Mouse (Mus musculus) midbrain, embryonic 12.5 days (tissue): ENCODE measurements around the gene Josd2. TPM values are rescaled to one million over a fixed set of nuclear protein-coding genes. Genes with fewer than 3 reads are reported as not detected.

ENCODE experiments used
- ATAC-seq: fragments of 200-750 bp; cut with Nextera tagmentation; 2 replicates; pipeline ENCODE4 v1.8.0; 2017; ENCODE audit warnings: low read depth, moderate TSS enrichment, moderate library complexity; ENCODE audit not compliant: low FRiP score
- H3K27ac ChIP-seq: fragments of 300-500 bp; sonication (generic); replicated peaks from 2 replicates; pipeline ENCODE4 v1.5.1; 2016; ENCODE audit warnings: mild to moderate bottlenecking
- H3K27me3 ChIP-seq: fragments of 300-500 bp; sonication (generic); 2 replicates; pipeline ENCODE4 v1.6.1; 2016; ENCODE audit warnings: mild to moderate bottlenecking
- H3K36me3 ChIP-seq: fragments of 300-500 bp; sonication (generic); 2 replicates; pipeline ENCODE4 v1.6.1; 2016
- H3K4me1 ChIP-seq: fragments of 300-500 bp; sonication (generic); 2 replicates; pipeline ENCODE4 v1.6.1; 2016
- H3K4me2 ChIP-seq: fragments of 300-500 bp; sonication (generic); replicated peaks from 2 replicates; pipeline ENCODE4 v1.6.1; 2016; ENCODE audit warnings: mild to moderate bottlenecking, moderate library complexity
- H3K4me3 ChIP-seq: fragments of 300-500 bp; sonication (generic); 2 replicates; pipeline ENCODE4 v1.5.1; 2016; ENCODE audit warnings: mild to moderate bottlenecking
- H3K9ac ChIP-seq: fragments of 300-500 bp; sonication (generic); replicated peaks from 2 replicates; pipeline ENCODE4 v1.6.1; 2016; ENCODE audit warnings: mild to moderate bottlenecking, moderate library complexity
- H3K9me3 ChIP-seq: fragments of 300-500 bp; sonication (generic); 2 replicates; pipeline ENCODE4 v1.6.1; 2016; ENCODE audit warnings: mild to moderate bottlenecking
- WGBS: fragments of 180-500 bp; shearing (Covaris S2); methylation state at CpG from one replicate; pipeline ENCODE4 v1.1.7; 2016; 5-methylcytosine and 5-hydroxymethylcytosine counted together
- polyA plus RNA-seq: library from polyadenylated mRNA; unstranded; fragments of >200 nt; fragmentation: Nextera tagmentation; extraction: Ambion mirVana; gene quantifications from 2 replicates; pipeline ENCODE4 v1.2.1, GENCODE M21; 2016

Josd2 gene
- polyA plus RNA-seq, 1 experiment from 2014 or later, result 58.1 TPM

DNA sequence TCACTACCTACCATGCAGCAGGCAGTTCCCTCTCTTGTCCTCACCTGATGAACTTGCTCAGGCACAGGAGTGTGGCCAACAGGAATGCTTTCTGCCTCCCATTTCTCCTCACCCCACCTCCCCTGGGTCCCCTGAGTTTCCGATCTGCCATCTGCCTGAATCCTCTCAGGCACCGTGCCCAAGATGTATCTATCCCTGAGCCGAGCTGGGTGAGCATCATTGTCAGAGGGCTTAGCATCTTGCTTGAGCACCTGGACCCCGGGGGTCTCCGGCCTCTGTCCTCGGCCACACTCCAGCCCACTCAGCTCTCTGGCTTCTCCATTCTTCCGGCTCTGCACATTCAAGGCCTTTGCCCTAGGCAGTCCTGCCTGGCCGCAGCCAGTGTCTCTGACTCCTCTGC, 29.8 kb upstream of the Josd2 start:
- Histone ChIP-seq H3K4me1 (peaks cover 21% of the 10 kb centered on the region), H3K36me3 (peaks cover 16% of the 10 kb centered on the region; the same call in 1 of the 2 replicates), H3K9me3 (no peaks in the 10 kb centered on the region), H3K4me2 (no peak overlapping the region), H3K27me3 (peaks cover 12% of the 10 kb centered on the region; the same call in 1 of the 2 replicates), H3K4me3 (no peak overlapping the region), H3K9ac (no peak overlapping the region; the same call in 1 of the 2 replicates), H3K27ac (peak overlapping the region; percentile 20; the same call in 1 of the 2 replicates)
- WGBS, result 64% methylated on average over 8 of the region's 8 CpGs
- no peak for ATAC-seq

DNA sequence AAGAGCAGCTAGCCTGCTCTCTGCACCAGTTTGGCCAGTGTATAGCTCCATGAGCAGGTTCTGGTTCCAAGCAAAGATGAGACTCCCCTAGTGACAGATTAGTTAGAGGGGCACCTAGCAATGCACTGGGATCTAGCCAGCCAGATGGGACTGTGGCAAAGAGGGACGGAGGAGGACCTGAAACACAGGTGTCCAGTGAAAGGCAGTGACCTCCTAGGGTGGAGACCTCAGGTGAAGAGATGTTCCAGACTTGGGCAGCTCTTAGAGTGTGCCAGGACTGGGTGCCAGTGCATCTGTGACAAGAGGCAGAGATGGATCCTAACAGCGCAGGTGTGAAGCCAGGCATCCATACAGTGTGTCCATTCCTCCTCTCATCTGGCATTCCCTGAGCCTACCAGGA, 28.1 kb upstream of the Josd2 start:
- Histone ChIP-seq H3K36me3 (peaks cover 14% of the 10 kb centered on the region), H3K27me3 (peaks cover 26% of the 10 kb centered on the region; the same call in 1 of the 2 replicates), H3K9me3 (no peaks in the 10 kb centered on the region), H3K9ac (no peak overlapping the region), H3K4me1 (peaks cover 29% of the 10 kb centered on the region), H3K4me3 (no peak overlapping the region), H3K4me2 (no peak overlapping the region), H3K27ac (peak overlapping the region; percentile 42; the same call in 1 of the 2 replicates)
- no peak for ATAC-seq
- 83% methylated on average over 2 of the region's 2 CpGs for WGBS

- H3K36me3 ChIP-seq, result peaks cover 14% of the 10 kb centered on the region
- peaks cover 31% of the 10 kb centered on the region for H3K27me3 ChIP-seq
- H3K9ac ChIP-seq, result no peak overlapping the region
- no peak overlapping the region for H3K4me2 ChIP-seq
- ATAC-seq, result no peak
- WGBS, result 88% methylated on average over 1 of the region's 1 CpGs
- H3K4me3 ChIP-seq, result no peak overlapping the region
- H3K9me3 ChIP-seq, result no peaks in the 10 kb centered on the region
- peak overlapping the region; percentile 42; the same call in 1 of the 2 replicates for H3K27ac ChIP-seq
- H3K4me1 ChIP-seq, result peaks cover 36% of the 10 kb centered on the region
These were observed 27.3 kb upstream of the Josd2 start for GRCm38 (mm10) chr7:44440479-44440878.

GRCm38 (mm10) chr7:44441180-44441579, 26.6 kb upstream of the Josd2 start:
- H3K9me3 ChIP-seq, result no peaks in the 10 kb centered on the region
- 7% methylated on average over 1 of the region's 1 CpGs for WGBS
- H3K9ac ChIP-seq, result peak overlapping the region; percentile 99
- peak overlapping the region; percentile 76 for H3K4me3 ChIP-seq
- peak overlapping the region; percentile 90 for H3K4me2 ChIP-seq
- H3K36me3 ChIP-seq, result peaks cover 19% of the 10 kb centered on the region
- H3K27me3 ChIP-seq, result peaks cover 31% of the 10 kb centered on the region
- H3K27ac ChIP-seq, result peak overlapping the region; percentile 98
- H3K4me1 ChIP-seq, result peaks cover 43% of the 10 kb centered on the region
- ATAC-seq, result no peak

DNA sequence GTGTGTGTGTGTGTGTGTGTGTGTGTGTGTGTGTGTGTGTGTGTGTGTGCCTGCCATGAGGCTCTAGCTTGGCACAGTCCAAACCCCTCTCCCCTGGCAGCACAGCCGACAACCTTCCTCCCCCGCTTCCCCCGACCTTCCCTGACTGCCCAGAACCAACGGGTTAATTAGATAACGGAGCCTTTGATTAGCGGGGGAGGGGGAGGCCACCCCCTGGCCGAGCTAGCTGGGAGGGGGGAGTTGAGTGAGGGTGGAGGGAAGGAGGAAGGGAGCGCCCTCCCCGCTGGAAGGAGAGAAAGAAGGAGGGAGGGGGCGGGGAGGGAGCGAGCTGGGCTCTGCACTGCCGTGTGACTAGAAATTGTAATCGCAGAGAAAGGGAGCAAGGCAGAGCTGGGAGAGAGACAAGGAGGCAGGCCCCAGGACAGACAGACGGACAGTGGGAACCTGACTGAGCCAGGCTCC, 26.1 kb upstream of the Josd2 start:
- H3K36me3 ChIP-seq, result peaks cover 24% of the 10 kb centered on the region
- ATAC-seq, result peak; percentile 64
- H3K4me3 ChIP-seq, result peak overlapping the region; percentile 76
- H3K9ac ChIP-seq, result peak overlapping the region; percentile 99
- WGBS, result 0% methylated on average over 13 of the region's 14 CpGs
- H3K27ac ChIP-seq, result peak overlapping the region; percentile 98
- peak overlapping the region; percentile 90 for H3K4me2 ChIP-seq
- peaks cover 31% of the 10 kb centered on the region for H3K27me3 ChIP-seq
- peaks cover 48% of the 10 kb centered on the region for H3K4me1 ChIP-seq
- no peaks in the 10 kb centered on the region for H3K9me3 ChIP-seq

DNA sequence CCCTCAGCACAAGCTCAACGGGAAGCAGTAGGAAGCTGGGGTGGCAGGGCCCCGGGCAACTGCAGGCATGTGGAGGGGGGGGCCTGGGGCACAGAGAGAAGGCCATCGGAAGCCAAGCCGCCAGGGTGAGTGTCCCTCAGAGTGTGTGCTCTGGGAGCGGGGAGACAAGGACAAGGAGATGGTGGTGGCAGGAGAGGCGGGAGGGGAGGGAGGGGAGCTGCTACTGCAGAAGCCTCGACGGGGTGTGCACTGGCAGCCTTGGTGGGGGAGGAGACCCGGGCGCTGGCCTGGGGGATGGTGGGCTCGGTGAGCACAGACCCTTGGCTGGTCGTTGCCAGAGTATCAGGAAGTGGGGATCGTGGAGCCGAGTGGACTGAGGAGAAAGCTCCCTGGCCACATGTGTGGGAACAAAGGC, 25.4 kb upstream of the Josd2 start:
- Histone ChIP-seq H3K27me3 (peaks cover 31% of the 10 kb centered on the region), H3K9ac (peak overlapping the region; percentile 99), H3K4me3 (peak overlapping the region; percentile 76), H3K4me1 (peaks cover 53% of the 10 kb centered on the region), H3K27ac (peak overlapping the region; percentile 98), H3K36me3 (peaks cover 30% of the 10 kb centered on the region), H3K9me3 (no peaks in the 10 kb centered on the region), H3K4me2 (peak overlapping the region; percentile 90)
- ATAC-seq, result peak; percentile 36
- 1% methylated on average over 13 of the region's 14 CpGs for WGBS

- Histone ChIP-seq H3K4me1 (peaks cover 56% of the 10 kb centered on the region), H3K9me3 (no peaks in the 10 kb centered on the region), H3K9ac (peak overlapping the region; percentile 99), H3K4me3 (peak overlapping the region; percentile 76), H3K36me3 (peaks cover 41% of the 10 kb centered on the region), H3K27me3 (peaks cover 31% of the 10 kb centered on the region), H3K4me2 (peak overlapping the region; percentile 90), H3K27ac (peak overlapping the region; percentile 98)
- peak; percentile 57 for ATAC-seq
- 7% methylated on average over 20 of the region's 20 CpGs for WGBS
These were observed 24.3 kb upstream of the Josd2 start for GRCm38 (mm10) chr7:44443268-44444173.

DNA sequence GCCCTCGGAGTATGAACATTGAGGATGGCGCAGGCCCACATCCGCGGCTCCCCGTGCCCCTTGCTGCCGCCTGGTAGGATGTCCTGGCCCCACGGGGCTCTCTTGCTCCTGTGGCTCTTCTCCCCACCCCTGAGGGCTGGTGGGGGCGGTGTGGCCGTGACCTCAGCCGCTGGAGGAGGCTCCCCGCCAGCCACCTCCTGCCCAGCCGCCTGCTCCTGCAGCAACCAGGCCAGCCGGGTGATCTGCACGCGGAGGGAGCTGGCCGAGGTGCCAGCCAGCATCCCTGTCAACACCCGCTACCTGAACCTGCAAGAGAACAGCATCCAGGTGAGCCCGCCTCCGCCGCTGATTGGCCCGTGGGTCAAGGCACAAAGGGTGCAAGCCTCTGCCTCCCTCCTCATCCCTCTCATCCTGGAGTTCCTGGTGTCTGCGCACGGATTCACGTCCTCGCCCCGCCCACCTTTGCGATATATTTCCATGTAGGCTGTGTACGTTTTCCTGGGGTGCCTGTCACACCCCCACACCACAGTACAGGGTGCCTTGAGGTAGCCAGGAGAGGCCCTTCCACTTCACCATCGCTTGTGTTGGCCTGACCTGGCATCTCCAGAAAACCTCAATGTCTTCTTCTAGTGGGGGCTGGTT, 22.8 kb upstream of the Josd2 start:
- H3K36me3 ChIP-seq, result peaks cover 56% of the 10 kb centered on the region
- H3K27me3 ChIP-seq, result peaks cover 25% of the 10 kb centered on the region
- WGBS, result 33% methylated on average over 29 of the region's 29 CpGs
- H3K4me3 ChIP-seq, result peak overlapping the region; percentile 76
- ATAC-seq, result no peak
- peak overlapping the region; percentile 61; the same call in 1 of the 2 replicates for H3K9ac ChIP-seq
- H3K4me2 ChIP-seq, result peak overlapping the region; percentile 90
- H3K4me1 ChIP-seq, result peaks cover 56% of the 10 kb centered on the region
- H3K27ac ChIP-seq, result peak overlapping the region; percentile 15; the same call in 1 of the 2 replicates
- H3K9me3 ChIP-seq, result no peaks in the 10 kb centered on the region

DNA sequence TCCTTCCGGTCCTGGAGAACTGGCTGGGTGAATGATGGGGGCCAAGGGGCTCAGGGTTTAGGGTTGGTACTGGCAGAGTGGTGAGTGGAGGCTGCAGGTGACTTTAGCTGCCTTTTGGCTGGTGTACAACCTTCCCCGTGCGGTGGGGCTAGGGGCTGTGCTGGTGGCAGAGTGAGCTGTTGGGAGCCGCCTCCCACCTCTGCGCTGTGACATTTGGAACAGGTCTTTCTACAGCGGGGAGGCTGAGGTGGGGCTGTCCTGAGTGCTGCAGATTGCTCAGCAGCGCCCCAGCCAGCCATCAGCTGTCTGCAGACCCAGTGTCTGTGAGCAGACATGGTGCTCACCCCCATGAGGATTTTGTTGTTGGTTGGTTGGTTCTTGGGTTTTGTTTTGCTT, 22.3 kb upstream of the Josd2 start:
- peak overlapping the region; percentile 61; the same call in 1 of the 2 replicates for H3K9ac ChIP-seq
- peak overlapping the region; percentile 90 for H3K4me2 ChIP-seq
- H3K36me3 ChIP-seq, result peaks cover 61% of the 10 kb centered on the region
- H3K4me1 ChIP-seq, result peaks cover 56% of the 10 kb centered on the region
- peak overlapping the region; percentile 15; the same call in 1 of the 2 replicates for H3K27ac ChIP-seq
- H3K27me3 ChIP-seq, result peaks cover 20% of the 10 kb centered on the region
- no peak for ATAC-seq
- peak overlapping the region; percentile 76 for H3K4me3 ChIP-seq
- H3K9me3 ChIP-seq, result no peaks in the 10 kb centered on the region
- 48% methylated on average over 7 of the region's 7 CpGs for WGBS

- H3K4me2 ChIP-seq, result peak overlapping the region; percentile 90
- 62% methylated on average over 12 of the region's 12 CpGs for WGBS
- peak overlapping the region; percentile 5; the same call in 1 of the 2 replicates for H3K4me3 ChIP-seq
- H3K9ac ChIP-seq, result 0 out of 2 replicates have a peak overlapping the region, but pooled peaks have one; percentile 28
- H3K27me3 ChIP-seq, result peaks cover 19% of the 10 kb centered on the region
- H3K4me1 ChIP-seq, result peaks cover 55% of the 10 kb centered on the region
- peaks cover 63% of the 10 kb centered on the region for H3K36me3 ChIP-seq
- ATAC-seq, result no peak
- no peak overlapping the region for H3K27ac ChIP-seq
- no peaks in the 10 kb centered on the region for H3K9me3 ChIP-seq
These were observed 21.5 kb upstream of the Josd2 start for GRCm38 (mm10) chr7:44446070-44446855.

DNA sequence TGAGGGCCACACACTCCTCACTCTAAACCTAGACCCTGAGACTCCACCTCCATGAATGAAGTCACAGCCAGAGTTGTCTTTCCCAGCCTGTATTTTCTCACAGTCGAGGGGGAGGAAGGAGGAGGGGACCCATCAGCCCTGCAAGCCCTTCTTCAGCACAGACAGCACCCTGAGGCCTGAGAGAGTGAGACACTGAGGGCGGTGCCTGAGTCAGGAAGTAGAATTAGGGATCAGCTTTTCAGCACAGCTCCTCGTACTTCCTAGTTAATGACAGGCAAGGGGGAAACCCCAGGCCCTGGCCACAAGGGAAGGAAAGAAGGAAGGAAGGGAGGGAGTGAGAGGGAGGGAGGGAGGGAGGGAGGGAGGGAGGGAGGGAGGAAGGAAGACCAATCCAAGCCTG, 14.5 kb upstream of the Josd2 start:
- Histone ChIP-seq H3K4me3 (no peak overlapping the region), H3K36me3 (peaks cover 81% of the 10 kb centered on the region), H3K4me1 (peaks cover 21% of the 10 kb centered on the region; the same call in 1 of the 2 replicates), H3K9me3 (no peaks in the 10 kb centered on the region), H3K9ac (no peak overlapping the region), H3K27me3 (no peaks in the 10 kb centered on the region), H3K27ac (0 out of 2 replicates have a peak overlapping the region, but pooled peaks have one; percentile 39), H3K4me2 (no peak overlapping the region)
- no peak for ATAC-seq
- 18% methylated on average over 3 of the region's 3 CpGs for WGBS
